Mouse (Mus musculus) small intestine, adult 2 months (tissue): Measurements from ENCODE around the gene Ptpn13.

ENCODE experiments used
- CTCF ChIP-seq: fragments of 200-500 bp; IDR thresholded peaks from 2 replicates; pipeline ENCODE4 v1.5.1; 2012; ENCODE audit warnings: low read depth, mild to moderate bottlenecking, control low read depth, inconsistent platforms, low read length, moderate library complexity, mixed read lengths; ENCODE audit not compliant: insufficient replicate concordance, insufficient read length; ENCODE audit errors: extremely low read depth
- POLR2A ChIP-seq: fragments of 200-500 bp; IDR thresholded peaks from 2 replicates; pipeline ENCODE4 v1.6.1; 2012; ENCODE audit warnings: low read depth, mild to moderate bottlenecking, control low read depth, inconsistent platforms, low read length, moderate library complexity

DNA sequence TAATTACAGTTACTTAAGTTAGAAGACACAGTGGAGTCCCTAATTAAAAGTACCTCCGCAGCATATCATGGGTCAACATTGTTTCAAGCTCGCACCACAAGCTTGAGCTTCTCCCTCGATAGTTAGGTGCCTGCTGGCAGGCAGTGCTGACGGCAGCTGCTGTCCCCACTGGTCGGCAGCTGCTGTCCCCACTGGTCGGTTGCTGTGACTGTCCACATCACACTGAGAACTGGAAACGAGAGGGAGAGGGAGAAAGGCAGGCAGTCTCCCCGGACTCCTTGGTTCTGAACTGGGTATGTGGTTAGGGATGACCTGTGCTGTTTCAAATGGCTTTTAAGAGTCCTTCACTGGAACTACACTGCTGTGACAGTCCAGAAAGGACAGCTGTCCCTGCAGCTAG, 33.4 kb downstream of the Ptpn13 start:
- no peak for TF ChIP-seq CTCF
- no peak for TF ChIP-seq POLR2A
